Mouse (Mus musculus): Measurements from ENCODE around the gene Map3k7. TPM values are rescaled to one million over a fixed set of nuclear protein-coding genes. Genes with fewer than 3 reads are reported as not detected.

Map3k7 gene
- total and polyA plus RNA-seq, 2 experiments from 2014 or later: 18.0 to 30.0 TPM

DNA sequence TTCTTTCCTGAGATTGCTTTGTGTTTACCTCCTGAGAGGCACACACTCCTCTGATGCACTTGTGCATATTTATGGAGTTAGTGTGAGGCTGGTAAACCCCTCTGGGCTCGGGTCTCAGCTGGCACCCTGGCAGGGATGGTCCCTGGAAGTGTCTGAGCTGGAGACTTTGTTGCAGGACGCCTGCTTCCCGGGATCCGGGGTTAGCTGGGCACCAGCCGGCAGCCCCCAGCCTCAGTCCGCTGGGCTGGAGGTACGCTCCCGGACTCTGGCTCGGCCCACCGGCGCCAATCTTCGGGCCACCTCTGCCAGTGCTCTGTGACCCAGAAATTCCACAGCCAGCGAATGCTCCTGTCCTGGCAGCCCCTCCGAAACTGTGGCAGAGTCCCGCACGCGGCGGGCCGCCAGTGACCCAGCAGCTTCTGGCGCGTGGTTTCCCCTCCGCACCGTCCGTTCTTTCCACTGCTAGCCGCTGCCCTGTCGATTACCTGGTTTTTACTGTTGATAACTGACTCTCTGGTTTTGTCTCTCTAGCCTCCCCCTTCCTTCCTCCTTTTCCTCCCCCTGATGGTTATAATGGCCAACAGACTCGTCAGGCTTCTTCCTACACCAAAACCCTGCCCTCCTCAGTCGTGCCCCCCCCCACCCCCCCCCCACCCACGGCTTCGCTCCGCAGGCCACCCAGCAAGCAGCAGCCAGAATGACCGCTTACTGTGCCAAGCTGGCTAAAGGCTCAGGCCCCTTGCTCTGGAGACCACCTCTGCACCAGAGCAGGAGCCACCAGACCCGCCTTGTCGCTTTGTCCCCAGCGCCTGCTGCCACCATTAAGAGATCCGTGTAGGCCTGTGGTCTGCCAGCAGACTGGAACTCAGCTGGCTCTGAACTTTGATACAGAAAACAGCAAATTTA lies 26.3 kb upstream of the Map3k7 start:
- Histone ChIP-seq H3K4me3 (ENCODE audit: low read depth, low read length) (peak overlapping the region; percentile 58), H3K27ac (ENCODE audit: low read depth) (no peak overlapping the region), H3K4me2 (ENCODE audit: low read depth, low read length) (peak overlapping the region; percentile 92), H3K4me1 (ENCODE audit: control insufficient read depth, insufficient read depth) (0 out of 2 replicates have a peak, but pooled peaks cover 7% of the 10 kb centered on the region), H3K9ac (replicated peaks; ENCODE audit: low read depth, low read length) (peak overlapping the region; percentile 63), H3K36me3 (replicated peaks; ENCODE audit: control insufficient read depth, insufficient read depth, low read length) (no peaks in the 10 kb centered on the region), H3K27me3 (ENCODE audit: control insufficient read depth, insufficient read depth, low read length) (0 out of 2 replicates have a peak, but pooled peaks cover 4% of the 10 kb centered on the region), H3K9me3 (replicated peaks; ENCODE audit: control insufficient read depth, low read length) (no peaks in the 10 kb centered on the region)
- 2% methylated on average over 33 of the region's 36 CpGs for WGBS
- TF ChIP-seq EP300 (IDR thresholded peaks at IDR 0.05; ENCODE audit: low read depth) (no peak), CTCF (IDR thresholded peaks at IDR 0.05; ENCODE audit: low read depth) (no peak)
- ATAC-seq (ENCODE audit: insufficient read depth, low read depth): peak; percentile 62
- DNase-seq (ENCODE audit: low spot score): peak; percentile 9

- Histone ChIP-seq H3K27ac (ENCODE audit: low read depth) (no peak overlapping the region), H3K4me2 (ENCODE audit: low read depth, low read length) (no peak overlapping the region; the same call in 1 of the 2 replicates), H3K4me1 (ENCODE audit: control insufficient read depth, insufficient read depth) (0 out of 2 replicates have a peak, but pooled peaks cover 7% of the 10 kb centered on the region), H3K9ac (replicated peaks; ENCODE audit: low read depth, low read length) (no peak overlapping the region), H3K27me3 (ENCODE audit: control insufficient read depth, insufficient read depth, low read length) (0 out of 2 replicates have a peak, but pooled peaks cover 4% of the 10 kb centered on the region), H3K9me3 (replicated peaks; ENCODE audit: control insufficient read depth, low read length) (no peaks in the 10 kb centered on the region), H3K4me3 (ENCODE audit: low read depth, low read length) (no peak overlapping the region), H3K36me3 (replicated peaks; ENCODE audit: control insufficient read depth, insufficient read depth, low read length) (no peaks in the 10 kb centered on the region)
- TF ChIP-seq EP300 (IDR thresholded peaks at IDR 0.05; ENCODE audit: low read depth) (no peak), CTCF (IDR thresholded peaks at IDR 0.05; ENCODE audit: low read depth) (peak; percentile 69)
- DNase-seq (ENCODE audit: low spot score) (peak; percentile 81), ATAC-seq (ENCODE audit: insufficient read depth, low read depth) (no peak; the same call in 1 of the 2 replicates)
- 36% methylated on average over 9 of the region's 9 CpGs for WGBS
These were observed 25.3 kb upstream of the Map3k7 start for GRCm38 (mm10) chr4:31938416-31939106.

DNA sequence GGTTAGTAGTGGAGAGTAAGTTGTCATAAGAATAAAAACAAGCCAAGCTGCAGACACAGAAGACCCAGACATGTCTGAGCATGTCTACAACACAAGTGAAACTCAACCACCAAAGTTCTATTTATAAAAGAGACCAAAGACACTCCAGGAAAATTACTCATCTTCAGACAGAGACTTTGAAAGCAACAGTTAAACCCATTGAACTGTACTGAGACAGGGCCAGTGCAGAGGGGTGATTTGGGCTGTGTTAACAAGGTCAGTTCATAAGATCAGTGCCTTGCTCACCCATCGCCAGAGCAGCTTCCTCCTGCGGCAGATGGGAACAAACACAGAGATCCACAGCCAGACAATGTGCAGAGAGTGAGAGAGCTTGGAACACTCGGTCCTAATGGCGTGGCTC lies 22.3 kb upstream of the Map3k7 start:
- Histone ChIP-seq H3K4me2 (ENCODE audit: low read depth, low read length) (no peak overlapping the region), H3K9me3 (replicated peaks; ENCODE audit: control insufficient read depth, low read length) (no peaks in the 10 kb centered on the region), H3K4me1 (ENCODE audit: control insufficient read depth, insufficient read depth) (peaks cover 19% of the 10 kb centered on the region; the same call in 1 of the 2 replicates), H3K27me3 (ENCODE audit: control insufficient read depth, insufficient read depth, low read length) (no peaks in the 10 kb centered on the region), H3K36me3 (replicated peaks; ENCODE audit: control insufficient read depth, insufficient read depth, low read length) (no peaks in the 10 kb centered on the region), H3K27ac (ENCODE audit: low read depth) (no peak overlapping the region), H3K9ac (replicated peaks; ENCODE audit: low read depth, low read length) (no peak overlapping the region), H3K4me3 (ENCODE audit: low read depth, low read length) (no peak overlapping the region)
- DNase-seq (ENCODE audit: low spot score): no peak
- ATAC-seq (ENCODE audit: insufficient read depth, low read depth): no peak
- 49% methylated on average over 4 of the region's 4 CpGs for WGBS
- TF ChIP-seq CTCF (IDR thresholded peaks at IDR 0.05; ENCODE audit: low read depth) (no peak), EP300 (IDR thresholded peaks at IDR 0.05; ENCODE audit: low read depth) (no peak)

DNA sequence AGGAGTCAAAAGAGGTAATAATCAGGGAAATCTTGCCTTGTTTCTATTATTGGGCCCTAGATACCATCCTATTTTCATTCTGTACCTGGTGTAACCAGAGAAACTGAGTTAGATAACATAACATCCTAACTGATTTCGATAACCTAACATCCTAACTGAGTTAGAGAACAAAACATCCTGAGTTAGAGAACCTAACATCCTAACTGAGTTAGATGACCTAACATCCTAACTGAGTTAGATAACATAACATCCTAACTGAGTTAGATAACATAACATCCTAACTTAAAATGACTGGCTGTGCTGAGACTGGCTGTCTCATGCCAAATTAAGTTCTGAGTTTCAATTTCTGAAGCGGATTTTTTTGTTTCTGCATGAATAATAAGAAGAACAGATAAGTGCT lies 20.9 kb upstream of the Map3k7 start:
- H3K27ac ChIP-seq (ENCODE audit: low read depth): no peak overlapping the region
- H3K4me3 ChIP-seq (ENCODE audit: low read depth, low read length): no peak overlapping the region
- H3K9ac ChIP-seq (replicated peaks; ENCODE audit: low read depth, low read length): no peak overlapping the region
- DNase-seq (ENCODE audit: low spot score): no peak
- H3K4me1 ChIP-seq (ENCODE audit: control insufficient read depth, insufficient read depth): peaks cover 12% of the 10 kb centered on the region; the same call in 1 of the 2 replicates
- no peaks in the 10 kb centered on the region for H3K36me3 ChIP-seq (replicated peaks; ENCODE audit: control insufficient read depth, insufficient read depth, low read length)
- no peaks in the 10 kb centered on the region for H3K27me3 ChIP-seq (ENCODE audit: control insufficient read depth, insufficient read depth, low read length)
- no peak overlapping the region for H3K4me2 ChIP-seq (ENCODE audit: low read depth, low read length)
- no peak for TF ChIP-seq CTCF (IDR thresholded peaks at IDR 0.05; ENCODE audit: low read depth)
- TF ChIP-seq EP300 (IDR thresholded peaks at IDR 0.05; ENCODE audit: low read depth): no peak
- WGBS: 82% methylated on average over 2 of the region's 2 CpGs
- ATAC-seq (ENCODE audit: insufficient read depth, low read depth): no peak
- H3K9me3 ChIP-seq (replicated peaks; ENCODE audit: control insufficient read depth, low read length): no peaks in the 10 kb centered on the region

GRCm38 (mm10) chr4:31964194-31964875 lies 438 bp downstream of the Map3k7 start:
- H3K4me3 ChIP-seq (ENCODE audit: low read depth, low read length): peak overlapping the region; percentile 87
- peak; percentile 24 for DNase-seq (ENCODE audit: low spot score)
- H3K4me2 ChIP-seq (ENCODE audit: low read depth, low read length): peak overlapping the region; percentile 69
- H3K9me3 ChIP-seq (replicated peaks; ENCODE audit: control insufficient read depth, low read length): no peaks in the 10 kb centered on the region
- TF ChIP-seq CTCF (IDR thresholded peaks at IDR 0.05; ENCODE audit: low read depth) (no peak), EP300 (IDR thresholded peaks at IDR 0.05; ENCODE audit: low read depth) (no peak)
- no peaks in the 10 kb centered on the region for H3K27me3 ChIP-seq (ENCODE audit: control insufficient read depth, insufficient read depth, low read length)
- peaks cover 31% of the 10 kb centered on the region for H3K4me1 ChIP-seq (ENCODE audit: control insufficient read depth, insufficient read depth)
- under 1% methylated on average over 45 of the region's 47 CpGs for WGBS
- peak overlapping the region; percentile 97 for H3K27ac ChIP-seq (ENCODE audit: low read depth)
- no peaks in the 10 kb centered on the region for H3K36me3 ChIP-seq (replicated peaks; ENCODE audit: control insufficient read depth, insufficient read depth, low read length)
- ATAC-seq (ENCODE audit: insufficient read depth, low read depth): no peak; the same call in 1 of the 2 replicates
- peak overlapping the region; percentile 92 for H3K9ac ChIP-seq (replicated peaks; ENCODE audit: low read depth, low read length)

Measured in heart, postnatal 0 days (tissue).